Comparison of ENCODE assay signal across 25 mouse cellular contexts in genomic region chr12:112372234-112373050, GRCm38 (mm10).
A peak's percentile ranks its signal among the peaks of the same experiment; 100 is the strongest.
DNase-seq lines count a peak whose midpoint lies in the region; ATAC-seq lines count a peak whose summit lies in the region.
"Had no signal": no experiment of that assay in that cellular context is flagged by ENCODE, and none has a peak within 500 bp of the region (broad histone marks: within the 10 kb centered on the region; RNA-seq: fewer than 3 reads in every experiment).

No protein-coding gene starts in this region.

- no peaks in the 10 kb centered on the region for H3K27me3 ChIP-seq in hindbrain, embryonic 16.5 days (replicated peaks; ENCODE audit: control insufficient read depth, insufficient read depth, low read length)
- H3K27me3 ChIP-seq in hindbrain, embryonic 14.5 days (ENCODE audit: control insufficient read depth, insufficient read depth, low read length) = no peaks in the 10 kb centered on the region
- H3K27me3 ChIP-seq: lung, embryonic 15.5 days; neural tube, embryonic 15.5 days; Patski; stomach, embryonic 15.5 days had no signal

- no peak for DNase-seq in hindbrain, embryonic 14.5 days (ENCODE audit: low spot score)
- DNase-seq in kidney, postnatal 14 days = peak; percentile 47
- no peak for DNase-seq in kidney, adult 9 months
- DNase-seq in Muller cell, postnatal 12 days (ENCODE audit: inconsistent ontology term) = peak; percentile 11
- peak; percentile 11 for DNase-seq in NIH3T3 (ENCODE audit: low read depth)
- DNase-seq in urinary bladder, postnatal 10 days (ENCODE audit: low spot score) = no peak
- no peak for DNase-seq in heart, postnatal 10 days
- DNase-seq: adrenal gland, postnatal 10 days; cerebellum, adult 11 months; cerebellum, postnatal 25 days; gastrocnemius, postnatal 36 days; lung, postnatal 4 days; right cerebral cortex, postnatal 25 days; thymus, adult 18-20 months; thymus, postnatal 4 days had no signal

- peaks cover 4% of the 10 kb centered on the region; the same call in 1 of the 2 replicates for H3K4me1 ChIP-seq in hindbrain, embryonic 16.5 days (ENCODE audit: control insufficient read depth, insufficient read depth, low read depth, low read length)
- H3K4me1 ChIP-seq in hindbrain, embryonic 14.5 days (replicated peaks; ENCODE audit: control insufficient read depth, insufficient read depth, low read length) = no peaks in the 10 kb centered on the region
- H3K4me1 ChIP-seq: lung, embryonic 15.5 days; stomach, embryonic 15.5 days had no signal

- H3K9ac ChIP-seq in hindbrain, embryonic 16.5 days (ENCODE audit: low read depth, low read length) = 0 out of 2 replicates have a peak overlapping the region, but pooled peaks have one; percentile 5
- no peak overlapping the region for H3K9ac ChIP-seq in hindbrain, embryonic 14.5 days
- H3K9ac ChIP-seq: liver, embryonic 14.5 days; lung, embryonic 15.5 days; neural tube, embryonic 15.5 days; stomach, embryonic 15.5 days had no signal

- whole genome bisulfite sequencing in hindbrain, embryonic 16.5 days = 72% methylated on average over 14 of the region's 14 CpGs
- 75% methylated on average over 14 of the region's 14 CpGs for WGBS in hindbrain, embryonic 14.5 days

- no peaks in the 10 kb centered on the region for H3K9me3 ChIP-seq in hindbrain, embryonic 16.5 days (ENCODE audit: control insufficient read depth, low read length)
- no peaks in the 10 kb centered on the region for H3K9me3 ChIP-seq in hindbrain, embryonic 14.5 days (ENCODE audit: control insufficient read depth, low read length)
- H3K9me3 ChIP-seq: lung, embryonic 15.5 days; neural tube, embryonic 15.5 days; stomach, embryonic 15.5 days had no signal

- no peak overlapping the region for H3K4me2 ChIP-seq in hindbrain, embryonic 16.5 days (ENCODE audit: low read length)
- H3K4me2 ChIP-seq in hindbrain, embryonic 14.5 days (replicated peaks) = no peak overlapping the region
- H3K4me2 ChIP-seq: heart, embryonic 11.5 days; lung, embryonic 15.5 days; neural tube, embryonic 15.5 days; stomach, embryonic 15.5 days had no signal

- ATAC-seq in hindbrain, embryonic 16.5 days = no peak
- no peak for ATAC-seq in hindbrain, embryonic 14.5 days (ENCODE audit: low FRiP score)
- ATAC-seq: activated CD4-positive, CD25-positive, alpha-beta regulatory T cell, adult 4 months; forebrain, embryonic 14.5 days; Patski had no signal

- no peaks in the 10 kb centered on the region for H3K36me3 ChIP-seq in hindbrain, embryonic 16.5 days (ENCODE audit: control insufficient read depth, insufficient read depth, low read length)
- H3K36me3 ChIP-seq in hindbrain, embryonic 14.5 days (replicated peaks; ENCODE audit: control insufficient read depth, insufficient read depth) = no peaks in the 10 kb centered on the region
- H3K36me3 ChIP-seq: lung, embryonic 15.5 days; neural tube, embryonic 15.5 days; stomach, embryonic 15.5 days had no signal

- H3K27ac ChIP-seq in hindbrain, embryonic 16.5 days (ENCODE audit: low read depth, low read length) = no peak overlapping the region
- no peak overlapping the region for H3K27ac ChIP-seq in hindbrain, embryonic 14.5 days
- H3K27ac ChIP-seq: liver, embryonic 14.5 days; lung, embryonic 15.5 days; neural tube, embryonic 15.5 days; stomach, embryonic 15.5 days had no signal

- H3K4me3 ChIP-seq in hindbrain, embryonic 16.5 days (ENCODE audit: low read length) = no peak overlapping the region
- H3K4me3 ChIP-seq in hindbrain, embryonic 14.5 days (replicated peaks; ENCODE audit: low read length) = no peak overlapping the region
- H3K4me3 ChIP-seq: erythroblast, embryonic 14.5 days; lung, embryonic 15.5 days; neural tube, embryonic 15.5 days; stomach, embryonic 15.5 days had no signal

- intact Hi-C loops in heart, postnatal 10 days (cut with DNase I) = loop anchor here (5.0 kb wide), 1 partner anchor 100 kb away; no protein-coding TSS in a partner anchor

Comparison
In these comparisons a context has a peak if more than half of its experiments do, and no peak if none do; other contexts are left out.
1. DNase-seq: peak in kidney, postnatal 14 days (single experiment), Muller cell, postnatal 12 days (single experiment) and NIH3T3 (single experiment); none in hindbrain, embryonic 14.5 days (single experiment), kidney, adult 9 months (single experiment), urinary bladder, postnatal 10 days (single experiment) and heart, postnatal 10 days (0 of 2).